Mouse (Mus musculus) kidney, adult 2 months (tissue): ENCODE measurements around the gene Pgs1.

ENCODE experiments used
- CTCF ChIP-seq: fragments of 200-500 bp; conservative IDR thresholded peaks from 2 replicates; pipeline ENCODE4 v1.5.1; 2011; ENCODE audit warnings: low read depth, mild to moderate bottlenecking, control low read depth, low read length, moderate library complexity, mixed read lengths; ENCODE audit not compliant: insufficient read depth, insufficient read length
- POLR2A ChIP-seq: fragments of 200-500 bp; IDR thresholded peaks from one replicate; pipeline ENCODE4 v1.6.1; 2011; ENCODE audit warnings: low read depth, low read length, control low read depth

DNA sequence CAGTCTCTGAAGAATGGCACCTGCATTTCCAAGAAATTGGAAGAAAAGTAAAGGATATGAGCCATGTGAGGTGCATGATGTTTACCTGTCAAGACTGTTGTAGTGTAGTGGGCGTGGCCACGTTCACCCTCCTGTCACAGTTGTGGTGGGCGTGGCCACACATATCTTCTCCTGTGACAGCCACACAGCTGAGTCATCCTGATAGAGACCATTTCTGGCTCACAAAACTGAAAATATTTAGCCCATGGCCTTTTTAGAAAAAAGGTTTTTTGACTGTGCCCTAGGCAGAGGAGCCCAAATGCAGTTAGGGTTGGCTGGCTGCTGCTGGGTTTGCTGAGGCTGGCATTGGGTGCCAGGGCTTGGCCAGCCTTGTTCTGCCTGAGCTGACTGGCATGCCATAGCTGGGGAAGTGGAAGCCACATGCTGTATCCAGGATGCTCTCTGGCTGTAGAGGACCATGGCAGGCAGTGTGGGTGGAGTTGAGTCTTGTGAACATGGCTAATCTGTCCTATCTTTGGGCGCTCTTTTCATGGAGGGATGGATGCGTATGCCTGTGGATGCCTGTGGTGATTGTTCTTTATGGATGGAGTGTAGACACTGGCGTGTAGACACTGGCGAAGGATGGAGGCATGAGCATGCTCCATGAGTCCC lies 14.6 kb downstream of the Pgs1 start:
- TF ChIP-seq CTCF, result no peak
- no peak for TF ChIP-seq POLR2A
